Mouse (Mus musculus) cortical plate, adult 2 months (tissue): Measurements from ENCODE around the gene 4930519P11Rik.

Experiments
- CTCF ChIP-seq: fragments of 200-500 bp; IDR thresholded peaks from 2 replicates; pipeline ENCODE4 v1.5.1; 2011; ENCODE audit warnings: mild to moderate bottlenecking, control low read depth, low read length; ENCODE audit not compliant: insufficient read depth; ENCODE audit errors: extremely low read depth
- POLR2A ChIP-seq: fragments of 200-500 bp; IDR thresholded peaks from 2 replicates; pipeline ENCODE4 v1.6.1; 2011; ENCODE audit warnings: mild to moderate bottlenecking, low read length, control low read depth; ENCODE audit not compliant: insufficient read depth; ENCODE audit errors: extremely low read depth

- TF ChIP-seq POLR2A (no peak), CTCF (no peak)
These were observed 45.5 kb downstream of the 4930519P11Rik start for GRCm38 (mm10) chr2:154567766-154568165.
